Comparison of ENCODE assay signal across 8 mouse cellular contexts in genomic region chr11:79030570-79031451, GRCm38 (mm10). TPM values are rescaled to one million over a fixed set of nuclear protein-coding genes. Genes with fewer than 3 reads are reported as not detected.
DNase-seq lines count a peak whose midpoint lies in the region; ATAC-seq lines count a peak whose summit lies in the region.

No protein-coding gene starts in this region.

- H3K36me3 ChIP-seq in forebrain, embryonic 16.5 days (ENCODE audit: control insufficient read depth, insufficient read depth), result no peaks in the 10 kb centered on the region

- no peak overlapping the region; the same call in 1 of the 2 replicates for H3K9ac ChIP-seq in forebrain, embryonic 16.5 days (replicated peaks; ENCODE audit: low read depth, low read length)

- H3K9me3 ChIP-seq in forebrain, embryonic 16.5 days (ENCODE audit: control insufficient read depth, low read length), result no peaks in the 10 kb centered on the region

- DNase-seq in MEL-GATA-1-ER (ENCODE audit: extremely low read depth, low read depth), result peak; percentile 85
- peak; percentile 47 for DNase-seq in cerebellum, adult 11-12 months
- DNase-seq in heart, postnatal 4 days, result peak; percentile 95
- DNase-seq in layer of hippocampus, postnatal 10 days (ENCODE audit: low spot score in 2 of 2), result peak; percentile 94 to 95
- DNase-seq in lung, postnatal 25 days (ENCODE audit: low spot score), result peak; percentile 80
- peak; percentile 67 for DNase-seq in retina, postnatal 7 days (ENCODE audit: low read depth, low spot score)
- peak; percentile 82 to 87 for DNase-seq in urinary bladder, adult 18-20 months (ENCODE audit: low spot score in 2 of 2)

- 57% methylated on average over 19 of the region's 19 CpGs for WGBS in forebrain, embryonic 16.5 days

- peaks cover 6% of the 10 kb centered on the region for H3K4me1 ChIP-seq in forebrain, embryonic 16.5 days (replicated peaks; ENCODE audit: control insufficient read depth, insufficient read depth, low read length)

- H3K4me2 ChIP-seq in forebrain, embryonic 16.5 days (ENCODE audit: low read length), result no peak overlapping the region

- H3K27ac ChIP-seq in forebrain, embryonic 16.5 days (ENCODE audit: low read length), result peak overlapping the region; percentile 13; the same call in 1 of the 2 replicates

- peak; percentile 84 for ATAC-seq in forebrain, embryonic 16.5 days

- H3K4me3 ChIP-seq in forebrain, embryonic 16.5 days (replicated peaks; ENCODE audit: low read length), result no peak overlapping the region

- H3K27me3 ChIP-seq in forebrain, embryonic 16.5 days (replicated peaks; ENCODE audit: control insufficient read depth, insufficient read depth, low read length), result no peaks in the 10 kb centered on the region

RNA-seq across cellular contexts. Expression of gene Lgals9, which starts 46.1 kb away (rescaled TPM):
- polyA plus RNA-seq in forebrain, embryonic 16.5 days (2015; fragmentation: Nextera tagmentation; extraction: Ambion mirVana), result 6.8 and 8.3 TPM in 2 replicates
- total RNA-seq in heart, postnatal 4 days (2021), result 10 to 100 TPM; 51.8 to 56.0 TPM
- 1 to 10 TPM; 6.6 to 7.1 TPM for total RNA-seq in layer of hippocampus, postnatal 10 days (2021)

Comparison
In these comparisons a context has a peak if more than half of its experiments do, and no peak if none do; other contexts are left out.
1. RNA of gene Lgals9, which starts 46.1 kb away (total RNA-seq): 51.8 to 56.0 TPM in heart, postnatal 4 days; 6.6 to 7.1 TPM in layer of hippocampus, postnatal 10 days; every median in the first group is over 4 times any median in the second.
2. Peak in every context shown above with its lines, with median percentiles within 50 percentile points of each other: DNase-seq.